Mouse (Mus musculus): ENCODE results near the gene Stx5a.
A peak's percentile ranks its signal among the peaks of the same experiment; 100 is the strongest.

The Stx5a gene

DNA sequence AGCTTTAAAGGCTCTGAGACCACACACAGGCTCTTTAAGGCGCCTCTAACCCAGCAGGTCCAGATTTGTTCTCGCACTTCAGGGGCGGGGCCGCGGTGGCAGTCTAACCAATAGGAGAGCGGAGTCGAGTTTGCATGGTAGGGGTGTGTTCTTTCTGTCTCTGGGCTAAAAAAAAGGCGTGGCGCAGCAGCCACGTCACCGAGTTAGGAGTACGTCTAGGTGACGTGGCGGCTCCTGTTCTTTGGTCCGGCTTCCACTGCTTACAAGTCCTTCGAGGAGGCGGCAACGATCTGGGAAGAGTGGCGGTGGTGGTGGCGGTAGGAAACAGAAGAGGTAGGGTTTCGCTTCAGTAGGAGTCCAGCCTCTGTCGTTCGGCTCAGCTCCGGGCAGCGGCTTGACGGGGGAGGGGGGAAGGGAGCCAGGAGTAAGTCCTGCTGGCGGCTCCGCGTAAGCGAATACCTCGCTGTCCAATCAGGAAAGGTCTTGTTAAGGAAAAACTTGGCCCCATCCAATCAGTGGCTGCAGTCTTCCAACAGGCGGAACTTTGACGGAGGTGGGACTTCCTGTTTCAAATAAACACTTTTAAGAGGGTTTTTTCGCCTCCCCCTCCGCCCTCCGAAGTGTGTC is at the start of gene Stx5a:
Gene Stx5a, plus strand, starts transcription at position 171 of the 627 bp plus-strand sequence.
- DNase-seq: peak; percentile 96

DNA sequence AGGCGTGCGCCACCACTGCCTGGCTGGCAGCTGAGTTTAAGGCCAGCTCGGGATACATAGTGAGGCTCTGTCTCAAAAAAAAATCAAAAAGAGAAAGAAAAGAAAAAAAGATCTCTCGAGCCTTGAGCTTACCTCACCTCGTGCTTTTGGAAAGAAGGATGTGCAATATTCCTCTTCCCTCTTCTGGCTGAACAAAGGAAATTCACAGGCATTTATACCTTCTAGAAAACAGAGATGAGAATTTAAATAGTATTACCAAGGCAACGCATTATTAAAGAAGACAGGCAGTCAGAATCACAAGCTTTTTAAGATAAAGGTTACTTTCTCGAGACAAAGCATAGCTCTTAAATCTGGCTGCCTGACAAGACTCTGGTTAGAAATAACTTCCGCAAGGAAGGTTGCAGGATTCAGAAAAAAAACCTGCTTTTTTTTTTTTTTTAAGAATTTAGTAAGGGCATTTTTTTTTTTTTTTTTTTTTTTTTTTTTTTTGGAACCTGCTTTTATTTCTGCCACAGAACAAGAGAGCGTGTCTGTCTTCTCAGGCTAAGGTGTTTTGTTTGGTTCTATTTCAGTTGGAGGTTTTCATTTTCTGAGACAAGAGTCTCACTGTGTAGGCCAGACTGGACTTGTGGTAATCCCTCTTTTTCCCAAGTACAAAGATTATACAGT is 49.2 kb upstream of the Stx5a start:
- DNase-seq: no peak

DNA sequence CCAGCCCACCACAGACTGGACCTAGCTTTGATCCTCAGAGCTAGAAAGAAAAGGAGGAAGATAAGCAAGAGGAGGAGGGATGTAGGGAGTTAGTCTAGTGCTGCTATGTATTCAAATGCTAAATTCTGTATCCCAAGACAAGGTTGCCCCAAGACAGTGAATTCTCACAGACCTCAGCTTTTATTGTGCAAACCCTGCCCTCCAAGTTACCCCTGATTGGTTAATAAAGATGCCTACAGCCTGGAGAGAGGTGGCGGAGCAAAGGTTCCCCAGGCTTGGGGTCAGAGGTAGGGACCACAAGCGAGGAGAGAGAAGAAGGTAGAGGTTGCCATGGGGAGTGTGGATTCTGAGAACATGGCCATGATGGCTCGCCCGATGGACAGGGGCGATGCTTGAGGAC is 48.5 kb upstream of the Stx5a start:
- no peak for DNase-seq

- peak; percentile 83 for DNase-seq
Observed at GRCm38 (mm10) chr19:8695330-8695729, 45.9 kb upstream of the Stx5a start.

- DNase-seq: no peak
Observed at GRCm38 (mm10) chr19:8699652-8700051, 41.6 kb upstream of the Stx5a start.

- DNase-seq: no peak
Observed at GRCm38 (mm10) chr19:8702458-8702857, 38.8 kb upstream of the Stx5a start.

DNA sequence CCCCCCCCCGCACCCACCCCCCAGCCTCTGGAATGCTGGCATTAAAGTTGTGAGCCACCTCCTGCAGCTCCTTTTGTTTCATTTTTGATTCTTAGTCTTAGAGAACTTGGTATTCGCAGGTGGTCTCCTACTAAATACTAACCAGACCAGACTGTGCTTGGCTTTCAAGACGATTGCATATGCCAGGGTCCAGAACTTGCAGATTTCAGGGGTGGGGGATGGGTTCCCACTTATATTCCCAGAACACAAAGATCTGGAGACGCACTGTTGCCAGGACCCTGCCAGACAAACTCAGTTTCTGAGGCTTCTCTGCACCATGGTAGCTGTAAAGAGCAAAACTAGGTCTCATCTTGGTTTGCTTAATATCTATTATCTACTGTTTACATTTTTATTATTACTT is 37.6 kb upstream of the Stx5a start:
- no peak for DNase-seq

DNA sequence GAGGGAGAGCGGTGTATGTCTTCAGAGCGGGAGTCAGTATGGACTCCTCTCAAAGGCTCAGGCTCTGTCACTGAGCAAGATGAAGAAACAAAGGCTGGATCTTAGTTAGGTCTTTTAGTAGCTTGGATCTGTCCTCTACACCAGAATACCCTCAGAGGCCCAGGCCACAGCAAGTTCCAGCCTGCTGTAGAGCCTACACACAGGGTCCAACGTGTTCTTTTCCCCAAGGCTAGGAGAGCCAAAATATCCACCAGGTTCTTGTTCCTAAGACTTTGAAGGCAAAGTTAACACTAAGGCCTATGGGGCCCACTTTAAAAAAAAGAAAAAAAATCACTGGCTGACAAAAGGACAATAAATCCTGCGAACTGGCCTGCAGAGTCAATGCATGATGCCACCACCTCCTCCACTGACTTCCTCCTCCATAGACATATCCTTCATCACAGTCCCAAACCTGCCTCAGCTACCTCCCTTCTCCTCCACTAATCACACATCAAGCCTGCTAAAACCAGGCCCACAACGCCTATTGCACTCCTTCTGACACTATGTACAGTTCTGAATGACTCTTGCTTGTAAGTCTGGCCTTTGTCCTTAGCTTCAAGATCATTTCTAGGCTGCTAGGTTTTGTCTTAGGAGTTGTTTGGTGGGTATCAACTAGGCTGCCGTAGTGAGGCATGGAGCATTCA is 36.0 kb upstream of the Stx5a start:
- DNase-seq: no peak

- no peak for DNase-seq
Observed at GRCm38 (mm10) chr19:8706132-8706667, 35.0 kb upstream of the Stx5a start.

DNA sequence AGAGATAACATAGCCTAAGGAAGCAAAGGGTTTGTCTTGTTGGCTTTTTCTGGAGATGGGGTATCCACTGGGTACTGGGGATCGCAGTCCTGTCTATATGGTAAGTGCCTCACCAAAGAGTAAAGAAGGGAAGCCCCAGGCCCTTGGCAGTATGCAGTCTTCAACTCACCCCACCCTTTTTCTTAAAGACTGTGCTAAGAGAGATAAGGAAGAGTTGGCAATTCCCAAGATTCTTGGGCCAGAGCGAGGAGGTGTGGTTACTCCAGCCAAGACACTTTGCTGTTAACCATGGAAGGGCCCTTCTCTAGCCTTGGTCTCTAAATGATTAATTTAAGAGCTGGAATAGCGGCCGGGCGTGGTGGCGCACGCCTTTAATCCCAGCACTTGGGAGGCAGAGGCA is 34.3 kb upstream of the Stx5a start:
- DNase-seq: peak; percentile 41

DNA sequence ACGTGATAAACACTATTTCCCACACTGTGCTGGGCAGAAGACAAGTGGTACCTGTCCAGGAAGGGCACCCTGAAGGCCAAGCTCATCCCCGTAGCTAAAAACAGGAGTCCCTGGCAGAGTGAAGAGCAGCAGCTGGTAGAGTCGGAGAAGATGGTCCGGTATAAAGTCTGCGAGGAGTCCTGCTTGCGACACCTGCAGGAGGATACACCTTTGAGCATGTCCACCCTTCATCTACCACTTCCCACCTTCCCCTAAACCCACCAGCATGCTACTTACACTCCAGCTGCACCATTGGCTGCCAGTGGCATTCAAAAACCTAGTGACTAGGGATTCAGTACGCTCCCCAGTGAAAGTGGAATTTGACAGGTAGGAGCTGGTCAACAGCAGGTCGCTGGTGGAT is 32.3 kb upstream of the Stx5a start:
- no peak for DNase-seq

GRCm38 (mm10) chr19:8710057-8710456 is 31.2 kb upstream of the Stx5a start:
- DNase-seq: no peak

DNA sequence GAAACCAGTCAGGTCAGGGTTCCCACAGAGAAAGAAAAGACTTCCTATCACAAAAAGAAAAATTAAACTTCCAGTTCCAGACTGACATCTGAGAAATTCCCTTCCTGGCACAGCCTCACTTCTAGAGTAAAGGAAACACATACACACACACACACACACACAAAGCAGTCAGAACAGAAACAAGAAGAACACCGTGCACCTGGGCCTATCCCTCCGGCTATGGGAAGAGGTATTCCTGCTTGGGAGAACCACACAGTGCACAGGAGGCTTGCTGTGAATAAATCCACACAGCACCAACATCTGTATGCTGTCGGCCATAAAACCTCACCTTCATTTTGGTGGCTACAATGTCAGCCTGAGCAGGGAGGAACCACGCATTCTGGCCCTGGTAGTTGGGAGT is 29.7 kb upstream of the Stx5a start:
- DNase-seq: no peak

DNA sequence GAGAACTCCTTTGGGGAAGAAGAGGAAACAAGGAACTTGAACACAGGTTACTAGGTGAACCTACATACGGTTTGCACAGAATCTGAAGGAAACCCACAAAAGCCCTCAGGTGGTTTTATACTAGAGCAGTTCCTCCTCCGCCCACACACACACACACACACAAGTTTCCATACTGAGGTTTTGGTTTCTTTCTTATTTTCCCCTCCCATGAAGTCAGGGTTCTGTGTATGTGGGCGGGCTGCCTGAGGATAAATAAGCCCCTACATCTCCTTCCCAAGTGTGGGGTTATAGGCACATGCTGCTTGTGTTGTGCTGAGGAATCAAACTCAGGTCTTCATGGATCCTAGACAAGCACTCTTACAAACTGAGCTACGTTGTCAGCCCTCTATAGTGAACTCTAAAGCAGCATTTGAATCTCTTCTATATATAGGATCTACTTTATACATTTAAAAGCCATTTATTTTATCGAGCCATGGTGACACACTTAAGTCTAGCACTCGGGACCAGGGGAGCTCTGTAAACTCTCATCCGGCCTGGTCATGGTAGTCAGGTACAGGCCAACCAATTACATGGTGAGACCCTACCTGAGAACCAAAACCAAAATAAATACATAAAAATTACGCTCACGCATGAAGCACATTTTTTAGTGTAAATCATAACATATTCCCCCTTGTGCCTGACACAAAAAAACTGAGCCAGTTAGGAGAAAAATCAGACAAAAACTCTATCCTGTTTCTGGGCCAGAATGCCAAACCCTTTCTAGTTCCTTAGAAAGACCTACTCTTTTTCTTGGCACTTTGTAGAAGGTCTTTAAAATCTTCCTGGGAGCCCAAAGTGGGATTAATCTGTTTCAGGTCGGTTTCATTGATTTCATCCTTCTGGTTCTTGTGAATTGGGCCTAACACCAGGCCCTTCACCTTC is 29.0 kb upstream of the Stx5a start:
- DNase-seq: peak; percentile 17

DNA sequence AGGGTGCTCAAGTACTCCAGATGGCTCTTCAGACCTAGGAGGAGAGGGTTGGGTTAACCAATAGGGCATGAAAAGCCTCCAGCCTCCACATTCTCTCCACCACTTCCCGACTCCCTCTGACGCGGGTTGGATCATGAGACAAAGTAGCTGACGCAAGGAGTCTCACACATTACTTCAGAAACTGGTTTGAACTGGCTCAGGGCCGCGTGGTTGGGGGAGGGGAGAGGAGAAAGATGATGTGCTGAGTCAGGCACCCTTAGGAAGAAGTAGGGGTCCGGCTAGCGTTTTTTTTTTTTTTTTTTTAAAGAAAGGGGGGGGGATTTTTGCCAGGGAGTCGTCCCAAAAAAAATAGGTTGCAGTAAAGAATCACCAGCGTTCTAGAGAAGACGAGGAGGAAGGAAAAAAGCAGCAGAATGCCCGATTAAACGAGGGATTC is 28.3 kb upstream of the Stx5a start:
- peak; percentile 82 for DNase-seq

DNA sequence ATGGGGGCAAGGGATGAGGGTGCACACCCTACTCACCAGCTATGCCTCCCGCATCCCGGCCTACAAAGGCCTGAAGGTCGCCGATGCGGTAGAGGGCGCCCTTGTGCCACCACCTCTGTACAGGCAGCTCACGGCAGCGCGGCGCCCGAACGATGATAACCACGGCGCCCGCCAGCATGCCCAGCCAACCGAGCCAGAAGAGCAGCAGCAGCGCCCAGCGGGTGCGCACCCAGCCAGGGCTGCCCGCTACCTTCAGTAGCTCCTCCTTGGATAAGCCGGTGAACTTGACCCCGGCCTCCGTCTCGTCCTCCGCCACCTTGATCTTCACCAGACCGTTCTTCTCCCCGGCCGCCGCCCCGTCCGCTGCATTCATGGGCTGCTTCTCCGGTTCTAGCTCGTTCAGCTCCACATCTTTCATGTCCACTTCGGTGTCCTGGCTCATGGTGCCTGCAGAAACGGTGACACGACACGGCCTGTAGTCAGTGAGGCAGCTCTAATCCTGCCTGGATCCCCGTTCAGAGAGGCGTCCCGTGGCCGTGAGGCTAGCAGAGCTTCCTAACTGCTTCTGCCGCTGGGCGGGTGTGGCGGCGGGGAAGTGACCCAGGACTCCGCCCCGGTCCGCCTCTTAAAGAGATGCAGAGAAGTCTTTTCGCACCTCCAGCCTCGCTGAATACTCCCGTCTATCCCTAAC is 27.8 kb upstream of the Stx5a start:
- peak; percentile 97 for DNase-seq

DNA sequence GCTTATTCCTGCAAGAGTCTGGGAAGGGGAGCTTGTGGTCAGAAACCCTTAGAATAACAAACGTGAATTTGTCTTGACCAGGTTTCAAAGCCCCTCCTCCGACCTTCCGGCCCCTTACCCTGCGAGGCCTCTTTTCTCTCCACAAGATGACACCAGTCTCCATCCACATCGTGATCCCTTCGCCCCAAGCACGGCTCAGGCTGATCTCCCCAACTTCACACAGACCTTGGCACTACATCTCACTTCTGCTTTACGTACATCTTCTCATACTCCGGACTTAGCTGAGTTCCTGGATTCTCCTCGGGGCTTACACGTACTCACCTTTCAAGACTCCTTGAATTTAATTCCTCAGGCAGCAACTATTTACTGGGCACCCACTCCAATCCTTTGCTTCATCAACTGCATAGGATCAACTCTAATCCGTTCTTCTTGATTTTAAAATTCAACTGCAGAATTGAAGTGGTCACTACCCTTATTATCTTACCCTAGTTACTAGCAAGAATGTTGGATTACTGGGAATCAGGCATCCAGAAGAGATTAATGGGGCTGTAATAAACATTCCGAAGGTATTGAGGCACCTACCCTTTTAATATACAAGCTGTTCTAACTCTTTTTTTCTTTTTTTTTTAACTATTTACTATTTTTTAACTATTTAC is 27.1 kb upstream of the Stx5a start:
- DNase-seq: no peak

- DNase-seq: peak; percentile 70
Observed at GRCm38 (mm10) chr19:8714653-8715481, 26.3 kb upstream of the Stx5a start.

- DNase-seq: peak; percentile 71
Observed at GRCm38 (mm10) chr19:8715868-8716766, 25.1 kb upstream of the Stx5a start.
